Mouse (Mus musculus) stomach, postnatal 0 days (tissue): Measurements from ENCODE around the gene Adprhl1.

Experiments
- CTCF ChIP-seq: IDR thresholded peaks from 2 replicates; pipeline ENCODE4 v1.5.1; 2016; ENCODE audit warnings: antibody characterized with exemption, low read depth, mild to moderate bottlenecking, moderate library complexity
- EP300 ChIP-seq: optimal IDR thresholded peaks from 2 replicates; pipeline ENCODE3; 2016; ENCODE audit warnings: antibody characterized with exemption

- no peak for TF ChIP-seq CTCF
- TF ChIP-seq EP300, result no peak
Observed at GRCm38 (mm10) chr8:13288646-13289045, 34.7 kb upstream of the Adprhl1 start.
